Mouse (Mus musculus) 3134 (cell line): ENCODE data around the gene Syt14.
A peak's percentile ranks its signal among the peaks of the same experiment; 100 is the strongest.

Source experiments
- DNase-seq: peaks from one replicate; pipeline ENCODE4 v3.0.0-alpha.2; 2011; ENCODE audit warnings: low spot score; ENCODE audit not compliant: insufficient read length; ENCODE audit errors: extremely low read depth

Gene Syt14

DNA sequence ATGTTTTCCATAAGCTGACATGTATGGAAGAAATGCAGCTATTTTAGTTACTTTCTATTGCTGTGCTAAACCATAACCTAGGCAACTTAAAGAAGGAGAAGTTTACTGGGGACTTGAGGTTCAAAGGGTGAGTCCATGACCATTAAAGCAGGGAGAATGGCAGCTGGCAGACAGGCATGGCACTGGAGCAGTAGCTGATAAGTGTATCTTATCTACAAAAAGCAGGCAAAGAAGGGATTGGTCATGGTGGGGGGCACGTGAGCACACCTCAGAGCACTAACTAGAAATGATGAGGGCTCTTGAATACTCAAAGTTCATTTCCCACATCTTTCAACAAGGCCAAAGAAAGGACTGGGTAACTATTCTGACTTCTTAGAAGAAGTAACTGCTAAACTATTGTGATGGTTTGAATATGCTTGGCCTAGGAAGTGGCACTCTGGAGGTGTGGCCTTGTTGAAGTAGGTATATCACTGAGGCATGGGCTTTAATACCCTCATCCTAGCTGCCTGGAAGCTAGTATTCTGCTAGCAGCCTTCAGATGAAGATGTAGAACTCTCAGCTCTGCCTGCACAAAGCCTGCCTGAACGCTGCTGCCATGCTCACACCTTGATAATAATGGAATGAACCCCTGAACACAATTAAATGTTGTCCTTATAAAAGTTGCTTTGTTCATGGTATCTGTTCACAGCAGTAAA lies 41.2 kb downstream of the Syt14 start:
- no peak for DNase-seq

- no peak for DNase-seq
These were observed 42.1 kb downstream of the Syt14 start for GRCm38 (mm10) chr1:192993491-192993890.

- DNase-seq = no peak
These were observed 48.4 kb downstream of the Syt14 start for GRCm38 (mm10) chr1:192987203-192987602.

DNA sequence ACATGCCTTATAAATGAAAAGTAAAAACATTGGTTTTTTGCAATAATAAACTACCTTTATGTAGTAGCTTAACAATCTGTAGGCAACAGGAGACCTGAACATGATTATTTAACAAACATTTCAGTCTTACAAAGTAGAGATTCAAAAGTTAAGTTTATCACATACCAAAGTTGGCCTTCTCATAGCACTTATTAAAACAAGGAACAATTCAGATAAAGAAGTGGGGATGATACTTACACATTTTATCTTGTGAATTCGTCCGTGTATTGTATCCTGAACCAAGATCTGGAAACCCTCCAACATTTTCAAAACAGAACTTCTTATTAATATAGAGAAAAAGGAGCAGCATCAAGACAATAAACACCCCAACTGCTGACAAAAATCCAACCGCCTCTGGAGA lies 49.1 kb downstream of the Syt14 start:
- no peak for DNase-seq

DNA sequence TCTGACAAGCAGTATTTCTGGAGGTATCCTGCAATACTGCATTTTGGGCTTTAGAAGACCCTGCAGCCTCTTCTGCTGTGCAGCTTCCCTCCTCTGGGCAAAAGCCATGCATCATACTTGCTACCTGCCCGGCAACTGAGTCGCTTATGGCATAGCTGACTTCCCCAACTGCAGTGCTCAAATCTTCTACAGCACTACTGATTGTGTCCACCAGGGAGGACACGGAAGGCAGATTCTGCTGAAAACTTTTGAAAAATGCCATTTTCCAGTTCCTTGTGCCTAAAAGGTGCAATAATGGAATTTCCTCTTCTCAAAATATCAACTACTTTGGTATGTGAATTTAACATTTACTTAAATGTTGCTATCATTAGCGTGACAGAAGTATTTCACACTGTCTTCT lies 51.2 kb downstream of the Syt14 start:
- no peak for DNase-seq

GRCm38 (mm10) chr1:192981658-192982057 lies 53.9 kb downstream of the Syt14 start:
- no peak for DNase-seq

DNA sequence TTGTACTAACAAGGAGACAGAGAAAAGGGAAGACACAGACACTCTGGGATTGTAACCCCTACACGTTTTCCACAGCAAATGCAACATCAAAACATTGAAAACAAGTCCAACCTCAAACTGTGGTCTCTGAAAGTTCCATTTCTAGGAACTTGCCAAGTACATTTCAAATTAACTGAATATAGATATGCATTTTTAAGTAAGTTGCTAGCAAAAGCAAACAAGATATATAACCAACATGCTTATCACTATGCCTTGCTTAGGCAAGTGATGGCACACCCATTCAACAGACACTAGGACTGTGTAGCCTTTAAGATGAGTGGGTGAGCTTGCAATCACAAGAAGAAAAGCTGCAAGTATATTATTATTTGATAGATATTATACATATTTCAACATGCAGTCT lies 54.5 kb downstream of the Syt14 start:
- no peak for DNase-seq

DNA sequence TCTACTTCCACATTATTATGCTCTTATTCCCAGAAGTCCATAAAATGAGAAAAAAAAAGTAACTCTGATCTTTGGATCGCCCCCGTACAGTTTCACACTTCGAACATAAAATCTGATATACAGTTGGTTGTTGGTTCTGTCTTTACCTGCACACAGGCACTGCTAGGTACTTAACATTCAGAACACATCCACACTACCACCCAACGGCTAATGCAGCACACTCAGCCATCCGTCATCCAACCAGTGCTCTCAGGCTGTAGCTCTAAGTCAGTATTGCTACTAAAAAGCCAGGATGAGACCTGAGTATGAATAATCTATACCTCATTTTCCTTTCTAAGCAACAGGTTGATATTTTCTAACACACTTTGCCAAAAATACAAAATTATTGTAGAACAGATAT lies 73.3 kb downstream of the Syt14 start:
- DNase-seq = no peak

GRCm38 (mm10) chr1:192947839-192948173 lies 87.8 kb downstream of the Syt14 start:
- DNase-seq = no peak

DNA sequence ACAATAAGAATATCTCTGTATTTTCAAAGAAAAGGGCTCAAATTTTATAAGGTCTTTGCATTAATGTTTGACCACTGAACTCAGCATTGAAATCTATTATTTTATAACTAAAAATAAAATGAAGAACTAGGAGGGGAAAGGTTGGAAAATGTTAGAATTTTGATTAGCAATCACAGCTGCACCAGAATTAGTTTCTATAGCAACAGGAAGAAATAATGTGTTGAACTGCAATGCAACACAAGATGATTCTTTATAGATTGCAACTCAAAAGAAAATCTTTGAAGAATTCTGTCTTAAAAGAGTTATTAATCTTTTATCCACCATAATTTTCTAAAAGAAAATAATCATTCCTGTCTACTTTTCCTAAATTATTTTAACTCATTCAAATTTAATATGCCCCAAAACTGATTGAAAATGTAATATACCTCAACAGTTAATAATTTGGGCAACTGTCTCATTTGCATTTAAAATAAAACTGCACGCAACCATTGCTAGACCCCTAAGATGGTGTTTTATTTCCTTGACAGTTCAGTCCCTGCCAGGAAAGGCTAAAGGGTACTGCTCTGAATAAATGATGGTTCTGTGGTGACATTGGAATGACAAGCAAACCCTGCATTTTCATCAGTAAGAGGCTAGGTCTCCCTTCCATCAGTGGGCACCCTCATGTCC lies 88.3 kb downstream of the Syt14 start:
- no peak for DNase-seq

DNA sequence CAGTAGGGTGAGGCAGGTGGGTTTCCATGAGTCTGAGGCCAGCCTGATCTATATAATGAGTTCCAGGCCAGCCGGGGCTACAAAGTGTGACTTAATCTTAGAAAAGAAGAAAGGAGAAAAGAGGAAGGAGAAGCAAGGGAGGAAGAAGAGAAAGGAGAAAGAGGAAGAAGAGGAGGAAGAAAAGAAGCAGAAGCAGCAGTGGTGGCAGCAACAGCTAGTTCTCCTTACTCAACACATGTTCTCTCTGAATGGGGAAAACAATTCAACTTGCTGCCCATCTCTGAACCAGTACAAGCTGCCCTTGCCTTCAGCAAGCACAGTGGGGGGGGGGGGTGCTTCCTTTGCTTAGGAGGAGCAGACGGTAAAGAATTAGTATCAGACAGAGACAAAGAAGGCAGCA lies 96.5 kb downstream of the Syt14 start:
- no peak for DNase-seq

GRCm38 (mm10) chr1:192937956-192938355 lies 97.6 kb downstream of the Syt14 start:
- no peak for DNase-seq

GRCm38 (mm10) chr1:192931797-192932196 lies 103.8 kb downstream of the Syt14 start:
- no peak for DNase-seq

- DNase-seq = no peak
These were observed 123.4 kb downstream of the Syt14 start for GRCm38 (mm10) chr1:192912101-192912728.

DNA sequence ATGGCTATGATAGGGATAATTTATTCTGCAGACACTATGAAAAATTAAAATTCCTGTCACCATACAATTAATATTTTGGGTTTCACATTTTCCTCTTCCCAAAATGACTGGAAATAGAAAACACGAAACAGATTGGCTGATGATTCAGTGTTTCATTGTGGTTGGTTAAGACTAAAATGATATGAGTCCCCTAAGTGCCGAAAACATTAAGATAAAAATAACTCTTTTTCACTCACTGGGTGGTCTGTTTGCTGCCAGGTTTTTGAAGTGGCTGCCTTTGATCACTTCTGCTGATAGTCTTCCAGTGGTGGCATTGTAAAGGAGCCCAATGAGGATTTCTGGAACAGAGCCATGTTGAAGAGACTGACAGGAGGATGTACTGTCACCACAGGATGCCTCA lies 134.1 kb downstream of the Syt14 start:
- DNase-seq = no peak

GRCm38 (mm10) chr1:192900913-192901312 lies 134.7 kb downstream of the Syt14 start:
- DNase-seq = no peak

- no peak for DNase-seq
These were observed 136.8 kb downstream of the Syt14 start for GRCm38 (mm10) chr1:192898742-192899141.

GRCm38 (mm10) chr1:192897218-192897617 lies 138.4 kb downstream of the Syt14 start:
- DNase-seq = peak; percentile 20

- DNase-seq = peak; percentile 19
These were observed 139.5 kb downstream of the Syt14 start for GRCm38 (mm10) chr1:192896076-192896475.

DNA sequence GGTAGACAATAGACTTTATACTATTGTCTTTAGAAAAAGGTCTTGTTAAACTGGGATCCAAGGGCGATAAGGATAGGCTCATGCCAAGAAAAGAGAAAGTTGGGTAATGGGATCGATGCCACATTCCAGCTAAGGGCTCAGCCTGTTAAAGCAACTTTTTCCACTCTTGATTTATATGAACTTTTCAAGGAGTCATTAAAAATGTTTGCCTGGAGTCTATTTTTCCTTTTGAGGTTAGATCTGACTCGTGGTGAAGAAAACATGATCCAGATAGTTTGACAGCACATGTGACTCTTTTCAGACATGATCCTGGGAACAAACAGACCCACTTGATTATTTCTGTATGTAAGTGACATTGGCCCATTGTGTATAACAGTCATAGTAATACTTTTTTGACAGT lies 144.9 kb downstream of the Syt14 start:
- no peak for DNase-seq

GRCm38 (mm10) chr1:192882617-192883295 lies 152.8 kb downstream of the Syt14 start:
- peak; percentile 53 for DNase-seq

- no peak for DNase-seq
These were observed 155.4 kb downstream of the Syt14 start for GRCm38 (mm10) chr1:192880130-192880529.
